Mouse (Mus musculus): ENCODE data around the gene Lats1. TPM values are rescaled to one million over a fixed set of nuclear protein-coding genes. Genes with fewer than 3 reads are reported as not detected.

Lats1 gene
- polyA plus RNA-seq, 1 experiment from 2014 or later, result 8.5 TPM

- Histone ChIP-seq H3K27me3 (ENCODE audit: control insufficient read depth, insufficient read depth, low read length) (no peaks in the 10 kb centered on the region), H3K27ac (replicated peaks; ENCODE audit: low read depth, low read length) (no peak overlapping the region), H3K4me2 (ENCODE audit: low read depth, severe bottlenecking) (no peak overlapping the region), H3K4me3 (ENCODE audit: low read depth, low read length) (no peak overlapping the region), H3K4me1 (ENCODE audit: control insufficient read depth, insufficient read depth, low read length) (peaks cover 6% of the 10 kb centered on the region; the same call in 1 of the 2 replicates), H3K9ac (ENCODE audit: low read length) (no peak overlapping the region), H3K9me3 (ENCODE audit: control insufficient read depth, low read length) (no peaks in the 10 kb centered on the region), H3K36me3 (ENCODE audit: control insufficient read depth, insufficient read depth, low read length) (no peaks in the 10 kb centered on the region; the same call in 1 of the 2 replicates)
- no peak for ATAC-seq (ENCODE audit: insufficient number of reproducible peaks, low FRiP score, low TSS enrichment, low read depth)
- no peak for DNase-seq (ENCODE audit: low spot score)
- 88% methylated on average over 1 of the region's 1 CpGs for WGBS
Observed at GRCm38 (mm10) chr10:7664889-7665288, 16.1 kb upstream of the Lats1 start.

GRCm38 (mm10) chr10:7667342-7667802 is 13.6 kb upstream of the Lats1 start, which contains the start of gene Nup43:
Gene Nup43, plus strand, starts transcription at chr10:7667503.
- ATAC-seq (ENCODE audit: insufficient number of reproducible peaks, low FRiP score, low TSS enrichment, low read depth) (peak; percentile 84), DNase-seq (ENCODE audit: low spot score) (peak; percentile 93)
- H3K4me2 ChIP-seq (ENCODE audit: low read depth, severe bottlenecking), result peak within 1 kb of the TSS; percentile 52
- peaks cover 2% of the 10 kb centered on the region; the same call in 1 of the 2 replicates for H3K36me3 ChIP-seq (ENCODE audit: control insufficient read depth, insufficient read depth, low read length)
- H3K4me3 ChIP-seq (ENCODE audit: low read depth, low read length), result peak within 1 kb of the TSS; percentile 85
- no peaks in the 10 kb centered on the region for H3K27me3 ChIP-seq (ENCODE audit: control insufficient read depth, insufficient read depth, low read length)
- 0% methylated on average over 24 of the region's 24 CpGs for WGBS
- no peaks in the 10 kb centered on the region for H3K9me3 ChIP-seq (ENCODE audit: control insufficient read depth, low read length)
- H3K4me1 ChIP-seq (ENCODE audit: control insufficient read depth, insufficient read depth, low read length), result peaks cover 6% of the 10 kb centered on the region; the same call in 1 of the 2 replicates
- peak within 1 kb of the TSS; percentile 56; the same call in 1 of the 2 replicates for H3K27ac ChIP-seq (replicated peaks; ENCODE audit: low read depth, low read length)
- peak within 1 kb of the TSS; percentile 71 for H3K9ac ChIP-seq (ENCODE audit: low read length)

GRCm38 (mm10) chr10:7673673-7674072 is 7.3 kb upstream of the Lats1 start:
- Histone ChIP-seq H3K27ac (replicated peaks; ENCODE audit: low read depth, low read length) (no peak overlapping the region), H3K9me3 (ENCODE audit: control insufficient read depth, low read length) (no peaks in the 10 kb centered on the region), H3K4me1 (ENCODE audit: control insufficient read depth, insufficient read depth, low read length) (no peaks in the 10 kb centered on the region), H3K9ac (ENCODE audit: low read length) (no peak overlapping the region), H3K36me3 (ENCODE audit: control insufficient read depth, insufficient read depth, low read length) (peaks cover 13% of the 10 kb centered on the region; the same call in 1 of the 2 replicates), H3K4me2 (ENCODE audit: low read depth, severe bottlenecking) (no peak overlapping the region), H3K27me3 (ENCODE audit: control insufficient read depth, insufficient read depth, low read length) (no peaks in the 10 kb centered on the region), H3K4me3 (ENCODE audit: low read depth, low read length) (no peak overlapping the region)
- ATAC-seq (ENCODE audit: insufficient number of reproducible peaks, low FRiP score, low TSS enrichment, low read depth) (no peak), DNase-seq (ENCODE audit: low spot score) (peak; percentile 24)
- 59% methylated on average over 1 of the region's 1 CpGs for WGBS

GRCm38 (mm10) chr10:7681343-7682025 is 470 bp downstream of the Lats1 start:
- Histone ChIP-seq H3K27ac (replicated peaks; ENCODE audit: low read depth, low read length) (peak overlapping the region; percentile 93), H3K4me2 (ENCODE audit: low read depth, severe bottlenecking) (peak overlapping the region; percentile 36), H3K4me3 (ENCODE audit: low read depth, low read length) (peak overlapping the region; percentile 90), H3K27me3 (ENCODE audit: control insufficient read depth, insufficient read depth, low read length) (no peaks in the 10 kb centered on the region), H3K4me1 (ENCODE audit: control insufficient read depth, insufficient read depth, low read length) (peaks cover 6% of the 10 kb centered on the region; the same call in 1 of the 2 replicates), H3K36me3 (ENCODE audit: control insufficient read depth, insufficient read depth, low read length) (peaks cover 13% of the 10 kb centered on the region; the same call in 1 of the 2 replicates), H3K9me3 (ENCODE audit: control insufficient read depth, low read length) (no peaks in the 10 kb centered on the region), H3K9ac (ENCODE audit: low read length) (peak overlapping the region; percentile 98)
- peak; percentile 81 for DNase-seq (ENCODE audit: low spot score)
- WGBS, result under 1% methylated on average over 57 of the region's 64 CpGs
- ATAC-seq (ENCODE audit: insufficient number of reproducible peaks, low FRiP score, low TSS enrichment, low read depth), result peak; percentile 79

- DNase-seq (ENCODE audit: low spot score), result no peak
- 63% methylated on average over 3 of the region's 3 CpGs for WGBS
Observed at GRCm38 (mm10) chr10:7682249-7682648, 1.2 kb downstream of the Lats1 start.

GRCm38 (mm10) chr10:7686902-7687301 is 5.9 kb downstream of the Lats1 start:
- Histone ChIP-seq H3K36me3 (ENCODE audit: control insufficient read depth, insufficient read depth, low read length) (peaks cover 6% of the 10 kb centered on the region), H3K9me3 (ENCODE audit: control insufficient read depth, low read length) (no peaks in the 10 kb centered on the region), H3K4me3 (ENCODE audit: low read depth, low read length) (no peak overlapping the region), H3K27me3 (ENCODE audit: control insufficient read depth, insufficient read depth, low read length) (no peaks in the 10 kb centered on the region), H3K4me2 (ENCODE audit: low read depth, severe bottlenecking) (no peak overlapping the region), H3K9ac (ENCODE audit: low read length) (no peak overlapping the region), H3K27ac (replicated peaks; ENCODE audit: low read depth, low read length) (no peak overlapping the region), H3K4me1 (ENCODE audit: control insufficient read depth, insufficient read depth, low read length) (peaks cover 3% of the 10 kb centered on the region; the same call in 1 of the 2 replicates)
- WGBS, result 92% methylated on average over 6 of the region's 6 CpGs
- ATAC-seq (ENCODE audit: insufficient number of reproducible peaks, low FRiP score, low TSS enrichment, low read depth), result no peak
- no peak for DNase-seq (ENCODE audit: low spot score)

More at GRCm38 (mm10) chr10:7682249-7682648, 1.2 kb downstream of the Lats1 start:
- no peak for ATAC-seq (ENCODE audit: insufficient number of reproducible peaks, low FRiP score, low TSS enrichment, low read depth)
- Histone ChIP-seq H3K36me3 (ENCODE audit: control insufficient read depth, insufficient read depth, low read length) (0 out of 2 replicates have a peak, but pooled peaks cover 13% of the 10 kb centered on the region), H3K9me3 (ENCODE audit: control insufficient read depth, low read length) (no peaks in the 10 kb centered on the region), H3K4me1 (ENCODE audit: control insufficient read depth, insufficient read depth, low read length) (peaks cover 6% of the 10 kb centered on the region; the same call in 1 of the 2 replicates), H3K4me2 (ENCODE audit: low read depth, severe bottlenecking) (peak overlapping the region; percentile 36), H3K4me3 (ENCODE audit: low read depth, low read length) (peak overlapping the region; percentile 90), H3K27me3 (ENCODE audit: control insufficient read depth, insufficient read depth, low read length) (no peaks in the 10 kb centered on the region), H3K9ac (ENCODE audit: low read length) (no peak overlapping the region), H3K27ac (replicated peaks; ENCODE audit: low read depth, low read length) (no peak overlapping the region)

- Histone ChIP-seq H3K9me3 (ENCODE audit: control insufficient read depth, low read length) (no peaks in the 10 kb centered on the region), H3K27me3 (ENCODE audit: control insufficient read depth, insufficient read depth, low read length) (no peaks in the 10 kb centered on the region)
Observed at GRCm38 (mm10) chr10:7695286-7695685, 14.3 kb downstream of the Lats1 start.

GRCm38 (mm10) chr10:7700120-7700519 is 19.1 kb downstream of the Lats1 start:
- no peak overlapping the region for H3K4me2 ChIP-seq (ENCODE audit: low read depth, severe bottlenecking)
- peaks cover 19% of the 10 kb centered on the region for H3K36me3 ChIP-seq (ENCODE audit: control insufficient read depth, insufficient read depth, low read length)
- H3K27me3 ChIP-seq (ENCODE audit: control insufficient read depth, insufficient read depth, low read length), result no peaks in the 10 kb centered on the region
- no peak overlapping the region for H3K27ac ChIP-seq (replicated peaks; ENCODE audit: low read depth, low read length)
- H3K9me3 ChIP-seq (ENCODE audit: control insufficient read depth, low read length), result no peaks in the 10 kb centered on the region
- DNase-seq (ENCODE audit: low spot score) (no peak), ATAC-seq (ENCODE audit: insufficient number of reproducible peaks, low FRiP score, low TSS enrichment, low read depth) (no peak)
- H3K4me3 ChIP-seq (ENCODE audit: low read depth, low read length), result no peak overlapping the region
- WGBS, result 88% methylated on average over 3 of the region's 3 CpGs
- no peaks in the 10 kb centered on the region for H3K4me1 ChIP-seq (ENCODE audit: control insufficient read depth, insufficient read depth, low read length)
- no peak overlapping the region for H3K9ac ChIP-seq (ENCODE audit: low read length)

More at GRCm38 (mm10) chr10:7695286-7695685, 14.3 kb downstream of the Lats1 start:
- Histone ChIP-seq H3K4me1 (ENCODE audit: control insufficient read depth, insufficient read depth, low read length) (no peaks in the 10 kb centered on the region), H3K9ac (ENCODE audit: low read length) (no peak overlapping the region), H3K4me3 (ENCODE audit: low read depth, low read length) (no peak overlapping the region), H3K36me3 (ENCODE audit: control insufficient read depth, insufficient read depth, low read length) (peaks cover 20% of the 10 kb centered on the region), H3K4me2 (ENCODE audit: low read depth, severe bottlenecking) (no peak overlapping the region), H3K27ac (replicated peaks; ENCODE audit: low read depth, low read length) (no peak overlapping the region)
- DNase-seq (ENCODE audit: low spot score) (no peak), ATAC-seq (ENCODE audit: insufficient number of reproducible peaks, low FRiP score, low TSS enrichment, low read depth) (no peak)
